ENCODE assay signal across 21 mouse cellular contexts in the genomic region with DNA sequence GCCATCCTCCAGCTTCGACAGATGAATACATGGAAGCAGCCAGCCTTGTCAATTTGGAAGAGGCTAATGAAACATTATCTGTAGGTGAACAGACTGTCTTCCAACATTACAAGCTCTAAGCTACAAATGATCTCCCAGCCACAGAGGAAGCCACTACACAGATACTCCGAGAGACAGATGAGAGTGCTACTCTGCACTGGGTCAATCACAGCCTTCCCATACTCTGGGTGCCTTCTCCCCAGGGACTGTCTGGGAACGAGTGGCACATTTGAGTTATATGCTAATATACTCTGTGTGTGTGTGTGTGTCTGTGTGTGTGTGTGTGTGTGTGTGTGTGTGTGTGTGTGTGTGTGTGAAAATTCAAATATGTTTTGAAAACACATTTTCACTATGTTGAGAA. TPM values are rescaled to one million over a fixed set of nuclear protein-coding genes. Genes with fewer than 3 reads are reported as not detected.
DNase-seq lines count a peak whose midpoint lies in the region; ATAC-seq and TF ChIP-seq lines count a peak whose summit lies in the region.
"Had no signal": no experiment of that assay in that cellular context is flagged by ENCODE, and none has a peak within 500 bp of the region (broad histone marks: within the 10 kb centered on the region; RNA-seq: fewer than 3 reads in every experiment).

No protein-coding gene starts in this region.

- H3K4me1 ChIP-seq in embryonic facial prominence, embryonic 11.5 days (ENCODE audit: control insufficient read depth, insufficient read depth, low read length) = peaks cover 7% of the 10 kb centered on the region; the same call in 1 of the 2 replicates
- H3K4me1 ChIP-seq in embryonic facial prominence, embryonic 10.5 days = peaks cover 72% of the 10 kb centered on the region
- H3K4me1 ChIP-seq in hindbrain, embryonic 13.5 days (replicated peaks) = peaks cover 49% of the 10 kb centered on the region
- H3K4me1 ChIP-seq in hindbrain, embryonic 16.5 days (ENCODE audit: control insufficient read depth, insufficient read depth, low read depth, low read length) = peaks cover 8% of the 10 kb centered on the region
- peaks cover 40% of the 10 kb centered on the region for H3K4me1 ChIP-seq in midbrain, embryonic 14.5 days (ENCODE audit: control insufficient read depth, insufficient read depth, low read length)
- H3K4me1 ChIP-seq in cerebellum, adult 2 months (ENCODE audit: control insufficient read depth, insufficient read depth, low read length) = no peaks in the 10 kb centered on the region

- 60% methylated on average over 3 of the region's 3 CpGs for WGBS in embryonic facial prominence, embryonic 11.5 days
- WGBS in embryonic facial prominence, embryonic 10.5 days = 47% methylated on average over 3 of the region's 3 CpGs
- WGBS in hindbrain, embryonic 13.5 days = 35% methylated on average over 3 of the region's 3 CpGs
- 23% methylated on average over 3 of the region's 3 CpGs for WGBS in hindbrain, embryonic 16.5 days
- WGBS in midbrain, embryonic 14.5 days = 12% methylated on average over 3 of the region's 3 CpGs
- 59% methylated on average over 3 of the region's 3 CpGs for WGBS in cerebellum, adult 2 months

- H3K27ac ChIP-seq in embryonic facial prominence, embryonic 11.5 days (replicated peaks; ENCODE audit: low read depth, low read length) = no peak overlapping the region
- no peak overlapping the region for H3K27ac ChIP-seq in embryonic facial prominence, embryonic 10.5 days (replicated peaks)
- H3K27ac ChIP-seq in hindbrain, embryonic 13.5 days = no peak overlapping the region
- no peak overlapping the region for H3K27ac ChIP-seq in hindbrain, embryonic 16.5 days (ENCODE audit: low read depth, low read length)
- peak overlapping the region; percentile 61; the same call in 1 of the 2 replicates for H3K27ac ChIP-seq in midbrain, embryonic 14.5 days (replicated peaks; ENCODE audit: low read depth, low read length)
- no peak overlapping the region for H3K27ac ChIP-seq in cerebellum, adult 2 months (ENCODE audit: insufficient read depth, low read length)
- H3K27ac ChIP-seq: forebrain, embryonic 12.5 days; hindbrain, embryonic 14.5 days had no signal

- H3K9me3 ChIP-seq in embryonic facial prominence, embryonic 11.5 days (replicated peaks; ENCODE audit: control insufficient read depth, low read length) = no peaks in the 10 kb centered on the region
- H3K9me3 ChIP-seq in embryonic facial prominence, embryonic 10.5 days = no peaks in the 10 kb centered on the region
- H3K9me3 ChIP-seq in hindbrain, embryonic 13.5 days = no peaks in the 10 kb centered on the region
- no peaks in the 10 kb centered on the region for H3K9me3 ChIP-seq in hindbrain, embryonic 16.5 days (ENCODE audit: control insufficient read depth, low read length)
- H3K9me3 ChIP-seq in midbrain, embryonic 14.5 days (ENCODE audit: control insufficient read depth, low read length) = no peaks in the 10 kb centered on the region
- H3K9me3 ChIP-seq: forebrain, embryonic 12.5 days; G1E; heart, embryonic 12.5 days had no signal

- TF ChIP-seq CTCF in cerebellum, adult 2 months (IDR thresholded peaks at IDR 0.05; ENCODE audit: borderline replicate concordance, insufficient read depth, low read depth, low read length) = no peak

- no peak overlapping the region for H3K4me3 ChIP-seq in embryonic facial prominence, embryonic 11.5 days (ENCODE audit: low read depth, low read length)
- no peak overlapping the region for H3K4me3 ChIP-seq in embryonic facial prominence, embryonic 10.5 days
- H3K4me3 ChIP-seq in hindbrain, embryonic 13.5 days = no peak overlapping the region
- H3K4me3 ChIP-seq in hindbrain, embryonic 16.5 days (ENCODE audit: low read length) = no peak overlapping the region
- H3K4me3 ChIP-seq in midbrain, embryonic 14.5 days (replicated peaks; ENCODE audit: low read depth, low read length) = no peak overlapping the region
- no peak overlapping the region for H3K4me3 ChIP-seq in cerebellum, adult 2 months (replicated peaks; ENCODE audit: insufficient read depth, low read depth, low read length)
- H3K4me3 ChIP-seq: forebrain, embryonic 12.5 days; heart, embryonic 12.5 days had no signal

- no peak overlapping the region for H3K9ac ChIP-seq in embryonic facial prominence, embryonic 11.5 days (replicated peaks; ENCODE audit: low read length)
- H3K9ac ChIP-seq in hindbrain, embryonic 13.5 days = no peak overlapping the region
- H3K9ac ChIP-seq in hindbrain, embryonic 16.5 days (ENCODE audit: low read depth, low read length) = no peak overlapping the region
- no peak overlapping the region; the same call in 1 of the 2 replicates for H3K9ac ChIP-seq in midbrain, embryonic 14.5 days (replicated peaks; ENCODE audit: low read length)
- H3K9ac ChIP-seq: forebrain, embryonic 12.5 days; forebrain, postnatal 0 days; heart, embryonic 12.5 days; hindbrain, embryonic 14.5 days had no signal

- ATAC-seq in embryonic facial prominence, embryonic 11.5 days (replicated peaks; ENCODE audit: insufficient number of reproducible peaks, low FRiP score, low TSS enrichment, low read depth) = peak; percentile 45; the same call in 1 of the 2 replicates
- ATAC-seq in hindbrain, embryonic 13.5 days (ENCODE audit: low FRiP score) = peak; percentile 33; the same call in 1 of the 2 replicates
- ATAC-seq in hindbrain, embryonic 16.5 days = no peak
- no peak for ATAC-seq in midbrain, embryonic 14.5 days (ENCODE audit: low FRiP score, low TSS enrichment)
- ATAC-seq: CD4-positive, CD25-positive, alpha-beta regulatory T cell, adult 4 months; forebrain, postnatal 0 days; inflammation-experienced regulatory T-cells, adult 6 months had no signal

- DNase-seq in embryonic facial prominence, embryonic 11.5 days (ENCODE audit: low spot score) = no peak
- no peak for DNase-seq in embryonic facial prominence, embryonic 10.5 days (ENCODE audit: low spot score)
- DNase-seq in MN1 (ENCODE audit: low spot score) = peak; percentile 14
- no peak for DNase-seq in midbrain, embryonic 14.5 days
- no peak for DNase-seq in cerebellum, adult 2 months
- no peak for DNase-seq in urinary bladder, adult 18-20 months (ENCODE audit: low spot score in 2 of 2)
- DNase-seq: adrenal gland, postnatal 10 days; B cell, adult 2 months; cerebellum, adult 11 months; cerebellum, adult 9-10 months; cerebellum, postnatal 25 days; forebrain, postnatal 0 days; gastrocnemius, postnatal 14 days had no signal

- H3K4me2 ChIP-seq in embryonic facial prominence, embryonic 11.5 days (ENCODE audit: low read depth, low read length) = no peak overlapping the region
- H3K4me2 ChIP-seq in hindbrain, embryonic 13.5 days = no peak overlapping the region
- H3K4me2 ChIP-seq in hindbrain, embryonic 16.5 days (ENCODE audit: low read length) = no peak overlapping the region
- H3K4me2 ChIP-seq in midbrain, embryonic 14.5 days (ENCODE audit: low read length) = peak overlapping the region; percentile 44
- H3K4me2 ChIP-seq: forebrain, embryonic 12.5 days; heart, embryonic 12.5 days; hindbrain, embryonic 14.5 days had no signal

- H3K36me3 ChIP-seq in embryonic facial prominence, embryonic 11.5 days (replicated peaks; ENCODE audit: control insufficient read depth, insufficient read depth, low read depth, low read length) = no peaks in the 10 kb centered on the region
- no peaks in the 10 kb centered on the region for H3K36me3 ChIP-seq in embryonic facial prominence, embryonic 10.5 days (replicated peaks)
- H3K36me3 ChIP-seq in hindbrain, embryonic 13.5 days = no peaks in the 10 kb centered on the region
- H3K36me3 ChIP-seq in hindbrain, embryonic 16.5 days (ENCODE audit: control insufficient read depth, insufficient read depth, low read length) = no peaks in the 10 kb centered on the region
- no peaks in the 10 kb centered on the region for H3K36me3 ChIP-seq in midbrain, embryonic 14.5 days (ENCODE audit: control insufficient read depth, insufficient read depth, low read length)
- H3K36me3 ChIP-seq: forebrain, embryonic 12.5 days; G1E; heart, embryonic 12.5 days had no signal

- no peak for TF ChIP-seq POLR2A in cerebellum, adult 2 months (IDR thresholded peaks at IDR 0.05; ENCODE audit: borderline replicate concordance, insufficient read depth, low read length)

- no peaks in the 10 kb centered on the region for H3K27me3 ChIP-seq in embryonic facial prominence, embryonic 11.5 days (ENCODE audit: control insufficient read depth, insufficient read depth, low read length)
- no peaks in the 10 kb centered on the region for H3K27me3 ChIP-seq in embryonic facial prominence, embryonic 10.5 days (replicated peaks; ENCODE audit: low read depth, poor library complexity, severe bottlenecking)
- H3K27me3 ChIP-seq in hindbrain, embryonic 13.5 days = no peaks in the 10 kb centered on the region
- H3K27me3 ChIP-seq in hindbrain, embryonic 16.5 days (replicated peaks; ENCODE audit: control insufficient read depth, insufficient read depth, low read length) = no peaks in the 10 kb centered on the region
- H3K27me3 ChIP-seq in midbrain, embryonic 14.5 days (ENCODE audit: control insufficient read depth, insufficient read depth, low read length) = no peaks in the 10 kb centered on the region
- no peaks in the 10 kb centered on the region for H3K27me3 ChIP-seq in cerebellum, adult 2 months (ENCODE audit: control insufficient read depth, insufficient read depth, low read length)
- H3K27me3 ChIP-seq: heart, embryonic 12.5 days had no signal

RNA-seq across cellular contexts. Expression of gene Efna5, which starts 30.5 kb away (rescaled TPM):
- polyA plus RNA-seq in embryonic facial prominence, embryonic 11.5 days (2014; fragmentation: Nextera tagmentation; extraction: Ambion mirVana) = 65.2 and 70.3 TPM in 2 replicates
- 56.9 and 61.8 TPM in 2 replicates for polyA plus RNA-seq in embryonic facial prominence, embryonic 10.5 days (2016; fragmentation: Nextera tagmentation; extraction: Ambion mirVana)
- polyA plus RNA-seq in hindbrain, embryonic 13.5 days (2015; fragmentation: Nextera tagmentation; extraction: Ambion mirVana) = 47.7 and 55.9 TPM in 2 replicates
- 32.3 and 37.5 TPM in 2 replicates for polyA plus RNA-seq in hindbrain, embryonic 16.5 days (2015; fragmentation: Nextera tagmentation; extraction: Ambion mirVana)
- 53.0 and 90.8 TPM in 2 replicates for polyA plus RNA-seq in midbrain, embryonic 14.5 days (2014; fragmentation: Nextera tagmentation; extraction: Ambion mirVana)
- polyA plus RNA-seq in cerebellum, adult 2 months (2012; rRNA removed) = 4.1 and 5.2 TPM in 2 replicates
- polyA plus RNA-seq: G1E had no signal

Comparison
In these comparisons a context has a peak if more than half of its experiments do, and no peak if none do; other contexts are left out.
1. ATAC-seq: peak in embryonic facial prominence, embryonic 11.5 days (single experiment) and hindbrain, embryonic 13.5 days (single experiment); none in hindbrain, embryonic 16.5 days (single experiment) and midbrain, embryonic 14.5 days (single experiment).